Mouse (Mus musculus) erythroblast, adult 5-6 weeks (primary cell): Measurements from ENCODE around the gene Sod3. TPM values are rescaled to one million over a fixed set of nuclear protein-coding genes. Genes with fewer than 3 reads are reported as not detected.

Experiments
- total RNA-seq, 2 experiments: library from RNA; stranded (forward) in 1 of 2; stranded (reverse) in 1 of 2; fragments of 150-400 nt in 1 of 2; fragments of 200-764, 138-1000 nt in 1 of 2; gene quantifications; 2 replicates each; pipeline versions ENCODE4 v1.2.3 to v1.2.4; 2015 to 2017; ENCODE audit warnings: low replicate concordance in 2 of 2

Gene Sod3
- total RNA-seq, 2 experiments from 2014 or later: not detected

Other genes with a start within 250 kb of the Sod3 start
- gene Dhx15, start 173.3 kb upstream of the Sod3 start, total RNA-seq (2015; ENCODE audit: low replicate concordance): 88.2 and 89.4 TPM in 2 replicates
- gene Dhx15, start 173.3 kb upstream of the Sod3 start, total RNA-seq (2017; ENCODE audit: low replicate concordance): 104 and 120 TPM in 2 replicates
- 0.42 and 2.5 TPM in 2 replicates for gene Ccdc149, start 107.7 kb downstream of the Sod3 start, total RNA-seq (2015; ENCODE audit: low replicate concordance)
- 0.14 and 0.26 TPM in 2 replicates for gene Ccdc149, start 107.7 kb downstream of the Sod3 start, total RNA-seq (2017; ENCODE audit: low replicate concordance)
- not detected in 2 replicates for gene Lgi2, start 202.7 kb downstream of the Sod3 start, total RNA-seq (2015; ENCODE audit: low replicate concordance)
- not detected in 2 replicates for gene Lgi2, start 202.7 kb downstream of the Sod3 start, total RNA-seq (2017; ENCODE audit: low replicate concordance)